25 mouse cellular contexts compared by ENCODE assay signal in genomic region chr2:148419151-148419550, GRCm38 (mm10). TPM values are rescaled to one million over a fixed set of nuclear protein-coding genes. Genes with fewer than 3 reads are reported as not detected.
"Had no signal": no experiment of that assay in that cellular context is flagged by ENCODE, and none has a peak within 500 bp of the region (broad histone marks: within the 10 kb centered on the region; RNA-seq: fewer than 3 reads in every experiment).

No protein-coding gene starts in this region.

- H3K36me3 ChIP-seq: heart, embryonic 10.5 days; heart, embryonic 12.5 days; hindbrain, embryonic 10.5 days; hindbrain, embryonic 12.5 days; intestine, embryonic 15.5 days; limb, embryonic 10.5 days; limb, embryonic 12.5 days had no signal

- H3K4me3 ChIP-seq: gastrocnemius, adult 2 months; heart, adult 2 months; heart, embryonic 10.5 days; heart, embryonic 12.5 days; hindbrain, embryonic 10.5 days; hindbrain, embryonic 12.5 days; intestine, embryonic 15.5 days; layer of hippocampus, adult 2 months; left cerebral cortex, adult 2 months; limb, embryonic 10.5 days; limb, embryonic 12.5 days had no signal

- DNase-seq: gastrocnemius, adult 2 months; gastrocnemius, postnatal 10 days; gastrocnemius, postnatal 25 days; heart, adult 2 months; heart, postnatal 10 days; heart, postnatal 4 days; kidney, adult 18-20 months; kidney, adult 8-10 months; kidney, postnatal 10 days; kidney, postnatal 25 days; kidney, postnatal 4 days had no signal

- H3K27ac ChIP-seq: gastrocnemius, adult 2 months; heart, adult 2 months; heart, embryonic 10.5 days; hindbrain, embryonic 10.5 days; hindbrain, embryonic 12.5 days; hindbrain, embryonic 14.5 days; intestine, embryonic 15.5 days; layer of hippocampus, adult 2 months; left cerebral cortex, adult 2 months; limb, embryonic 10.5 days; limb, embryonic 12.5 days had no signal

- H3K4me2 ChIP-seq: heart, embryonic 12.5 days; hindbrain, embryonic 12.5 days; hindbrain, embryonic 14.5 days; intestine, embryonic 15.5 days; limb, embryonic 12.5 days had no signal

- H3K4me1 ChIP-seq: heart, embryonic 10.5 days; heart, embryonic 12.5 days; hindbrain, embryonic 10.5 days; hindbrain, embryonic 12.5 days; intestine, embryonic 15.5 days; limb, embryonic 10.5 days; limb, embryonic 12.5 days had no signal

- H3K9me3 ChIP-seq: heart, embryonic 10.5 days; heart, embryonic 12.5 days; hindbrain, embryonic 10.5 days; hindbrain, embryonic 12.5 days; intestine, embryonic 15.5 days; limb, embryonic 10.5 days; limb, embryonic 12.5 days had no signal

- ATAC-seq: forebrain, embryonic 16.5 days; hindbrain, embryonic 16.5 days; inflammation-experienced regulatory T-cells, adult 6 months; intestine, embryonic 15.5 days; intestine, postnatal 0 days had no signal

- H3K27me3 ChIP-seq: heart, embryonic 12.5 days; hindbrain, embryonic 12.5 days; intestine, embryonic 15.5 days; limb, embryonic 12.5 days had no signal

- H3K9ac ChIP-seq: heart, embryonic 12.5 days; hindbrain, embryonic 12.5 days; hindbrain, embryonic 14.5 days; intestine, embryonic 15.5 days; limb, embryonic 12.5 days had no signal

RNA-seq across cellular contexts. Expression of gene Sstr4, which starts 24.0 kb away (rescaled TPM):
- polyA plus RNA-seq: inflammation-experienced regulatory T-cells, adult 6 months had no signal
